Mouse (Mus musculus) megakaryocyte, embryonic 14.5 days (primary cell): Measurements from ENCODE around the gene Cdon. TPM values are rescaled to one million over a fixed set of nuclear protein-coding genes. Genes with fewer than 3 reads are reported as not detected.

Experiments used
- H3K27me3 ChIP-seq: replicated peaks from 2 replicates; pipeline ENCODE3; 2012; ENCODE audit warnings: inconsistent platforms
- H3K36me3 ChIP-seq: replicated peaks from 2 replicates; pipeline ENCODE3; 2012; ENCODE audit warnings: low read length, inconsistent platforms, mixed read lengths
- H3K4me1 ChIP-seq: 2 replicates; pipeline ENCODE4 v1.6.1; 2012; ENCODE audit warnings: inconsistent platforms
- H3K4me3 ChIP-seq: replicated peaks from 2 replicates; pipeline ENCODE3; 2012; ENCODE audit warnings: moderate library complexity, mild to moderate bottlenecking, inconsistent platforms
- H3K9me3 ChIP-seq: 2 replicates; pipeline ENCODE4 v1.6.1; 2012; ENCODE audit warnings: inconsistent platforms
- FLI1 ChIP-seq: IDR thresholded peaks from 2 replicates; pipeline ENCODE4 v1.6.1; 2012; ENCODE audit warnings: low read length, inconsistent platforms, mixed read lengths
- GATA1 ChIP-seq: IDR thresholded peaks from 3 replicates; pipeline ENCODE4 v1.6.1; 2012; ENCODE audit warnings: mixed read lengths, low read length, inconsistent platforms, borderline replicate concordance
- polyA plus RNA-seq: library from polyadenylated mRNA; stranded (reverse); fragments of >175 nt; gene quantifications from 2 replicates; pipeline ENCODE4 v1.2.3, GENCODE M21; 2012; ENCODE audit warnings: low replicate concordance; ENCODE audit not compliant: insufficient read depth

Cdon gene
- polyA plus RNA-seq, 1 experiment, result not detected

DNA sequence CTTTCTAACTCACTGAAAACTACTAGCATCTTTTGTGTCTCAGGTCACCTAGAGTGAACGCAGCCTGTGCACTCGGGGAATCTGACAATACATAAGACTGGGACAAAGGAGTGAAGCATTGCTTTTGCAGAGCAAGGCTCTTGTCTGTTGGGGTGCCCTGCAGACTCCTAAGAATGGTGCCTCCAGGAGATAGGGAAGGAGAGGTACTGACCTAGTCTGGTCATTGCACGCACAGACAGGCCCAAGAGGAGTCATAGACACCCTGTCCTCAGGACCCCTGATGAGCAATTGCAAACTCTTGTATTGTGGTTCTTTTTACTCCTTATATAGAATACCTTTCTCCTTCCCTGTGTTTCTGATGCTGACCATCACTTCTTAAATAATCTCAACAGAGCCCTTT is 13.4 kb downstream of the Cdon start:
- TF ChIP-seq FLI1, result no peak
- TF ChIP-seq GATA1, result no peak
- Histone ChIP-seq H3K4me1 (no peaks in the 10 kb centered on the region), H3K27me3 (peaks cover 6% of the 10 kb centered on the region), H3K36me3 (no peaks in the 10 kb centered on the region), H3K4me3 (no peak overlapping the region), H3K9me3 (no peaks in the 10 kb centered on the region)

DNA sequence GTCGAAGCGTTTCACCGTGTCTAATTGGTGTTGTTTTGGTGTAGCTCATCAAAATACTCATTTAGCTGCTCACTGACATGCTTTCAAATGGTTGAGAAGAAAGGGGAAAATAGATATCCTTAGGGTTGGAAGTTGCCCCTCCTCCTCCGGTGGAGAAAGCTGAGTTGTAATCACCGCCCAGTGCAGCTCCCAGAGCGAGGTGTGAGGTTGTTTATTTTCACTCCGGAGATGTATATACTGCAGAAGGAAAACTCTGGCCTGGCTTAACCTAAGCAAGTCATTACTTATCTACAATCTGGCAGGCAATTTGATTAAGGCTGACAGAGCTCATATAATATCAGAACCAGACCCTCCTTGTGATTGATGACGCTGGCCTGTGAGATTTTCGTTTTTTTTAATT is 14.6 kb downstream of the Cdon start:
- peaks cover 6% of the 10 kb centered on the region for H3K27me3 ChIP-seq
- no peaks in the 10 kb centered on the region for H3K36me3 ChIP-seq
- H3K4me3 ChIP-seq, result no peak overlapping the region
- TF ChIP-seq FLI1 (no peak), GATA1 (no peak)
- no peaks in the 10 kb centered on the region for H3K4me1 ChIP-seq
- H3K9me3 ChIP-seq, result no peaks in the 10 kb centered on the region

DNA sequence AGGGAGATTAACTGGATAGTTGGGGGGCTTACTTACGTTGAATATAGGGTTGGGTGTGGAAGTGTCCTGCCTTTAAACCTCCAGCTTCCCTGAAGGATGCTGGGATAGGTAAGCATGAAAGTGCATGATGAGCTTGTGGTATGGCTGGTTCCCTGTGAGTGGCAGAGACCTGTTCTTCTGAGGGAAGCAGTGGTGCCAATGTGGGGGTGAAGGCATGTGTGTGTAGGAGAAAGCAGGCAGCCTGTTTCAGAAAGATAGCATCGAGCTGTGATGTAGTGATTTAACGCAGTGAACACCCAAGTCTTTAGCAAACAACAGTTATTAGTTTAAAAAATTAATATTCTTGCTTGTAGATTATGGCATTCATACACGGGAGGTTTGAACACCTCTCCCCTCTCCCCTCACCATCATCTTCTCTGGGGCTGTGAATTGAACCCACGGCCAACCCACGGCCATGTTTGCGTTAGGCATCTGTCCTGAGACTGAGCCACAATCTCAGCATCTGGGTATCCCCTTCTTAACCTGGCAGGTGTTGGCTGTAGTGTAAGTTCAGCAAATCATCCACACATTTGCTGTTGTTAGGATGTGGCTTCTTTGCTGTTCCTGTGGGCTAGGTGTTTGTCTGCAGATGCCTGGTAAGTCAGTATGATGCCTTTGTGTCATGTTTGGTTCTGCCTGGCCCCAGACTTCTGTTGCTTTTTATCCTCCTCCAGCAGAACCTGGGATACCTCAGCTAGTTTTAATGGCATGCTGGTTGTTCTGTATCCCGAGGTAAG is 17.5 kb downstream of the Cdon start:
- Histone ChIP-seq H3K4me1 (no peaks in the 10 kb centered on the region), H3K27me3 (peaks cover 2% of the 10 kb centered on the region), H3K9me3 (no peaks in the 10 kb centered on the region), H3K36me3 (no peaks in the 10 kb centered on the region), H3K4me3 (no peak overlapping the region)
- TF ChIP-seq GATA1 (no peak), FLI1 (no peak)

DNA sequence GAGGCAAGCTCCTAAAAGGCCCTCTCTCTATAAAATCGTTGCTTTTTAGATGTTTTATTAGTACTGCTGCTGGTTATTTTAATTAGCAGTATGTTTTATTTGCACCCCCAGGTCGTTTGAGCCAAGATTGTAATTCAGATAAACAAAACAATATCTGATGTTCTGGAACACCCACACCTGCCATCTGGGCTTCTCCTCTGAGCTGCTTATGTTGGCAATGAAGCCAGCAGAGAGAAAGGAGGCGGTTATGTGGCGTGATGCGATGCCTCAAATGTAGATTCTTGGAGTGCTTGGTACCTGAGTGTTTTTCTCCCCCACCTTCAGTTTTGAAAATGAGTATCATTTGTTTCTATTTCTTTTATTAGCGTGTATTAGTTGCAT is 18.1 kb downstream of the Cdon start:
- H3K4me3 ChIP-seq, result no peak overlapping the region
- H3K9me3 ChIP-seq, result no peaks in the 10 kb centered on the region
- no peaks in the 10 kb centered on the region for H3K4me1 ChIP-seq
- peaks cover 2% of the 10 kb centered on the region for H3K27me3 ChIP-seq
- TF ChIP-seq FLI1 (no peak), GATA1 (no peak)
- no peaks in the 10 kb centered on the region for H3K36me3 ChIP-seq

DNA sequence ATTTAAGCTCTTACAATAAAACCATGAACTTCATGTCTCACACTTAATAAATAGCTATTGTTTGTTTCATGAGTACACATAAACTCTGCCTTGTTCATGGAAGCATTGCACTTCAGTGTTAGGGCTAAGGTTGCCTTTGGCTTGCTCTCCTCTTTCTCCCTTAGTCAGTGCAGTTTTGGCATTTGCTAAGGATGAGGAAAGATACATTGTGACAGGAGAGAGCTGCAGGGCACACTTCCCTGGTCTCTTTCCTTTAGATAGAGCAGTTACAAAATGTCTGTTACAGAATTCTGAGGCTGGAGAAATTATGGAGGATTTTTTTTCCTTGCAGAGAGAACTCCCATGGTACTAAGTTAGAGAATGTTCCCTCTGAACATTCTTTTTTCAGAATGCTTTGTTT is 18.8 kb downstream of the Cdon start:
- H3K4me1 ChIP-seq, result no peaks in the 10 kb centered on the region
- no peaks in the 10 kb centered on the region for H3K36me3 ChIP-seq
- H3K4me3 ChIP-seq, result no peak overlapping the region
- peaks cover 2% of the 10 kb centered on the region for H3K27me3 ChIP-seq
- no peaks in the 10 kb centered on the region for H3K9me3 ChIP-seq
- TF ChIP-seq GATA1 (no peak), FLI1 (no peak)

DNA sequence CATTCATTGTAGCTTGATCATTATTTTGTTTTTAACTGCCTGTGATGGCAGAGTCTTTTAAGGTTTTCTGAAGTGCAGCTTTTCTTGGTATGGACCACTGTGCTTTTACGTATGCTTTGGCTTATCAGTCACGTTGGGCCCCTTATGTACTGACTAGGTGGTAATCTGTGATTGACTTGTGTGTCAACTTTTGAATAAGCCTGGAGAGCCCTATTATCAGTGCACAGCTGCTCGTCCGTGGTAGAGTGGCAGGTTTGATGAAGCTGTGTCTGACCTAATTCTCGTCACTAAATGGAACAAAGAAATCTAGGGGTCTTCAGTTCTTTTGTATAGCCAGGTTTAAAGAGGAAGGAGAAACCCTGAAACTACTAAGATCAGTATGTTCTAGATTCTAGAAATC is 21.5 kb downstream of the Cdon start:
- peaks cover 5% of the 10 kb centered on the region for H3K27me3 ChIP-seq
- TF ChIP-seq GATA1, result no peak
- H3K36me3 ChIP-seq, result no peaks in the 10 kb centered on the region
- no peaks in the 10 kb centered on the region for H3K4me1 ChIP-seq
- H3K4me3 ChIP-seq, result no peak overlapping the region
- no peaks in the 10 kb centered on the region for H3K9me3 ChIP-seq

DNA sequence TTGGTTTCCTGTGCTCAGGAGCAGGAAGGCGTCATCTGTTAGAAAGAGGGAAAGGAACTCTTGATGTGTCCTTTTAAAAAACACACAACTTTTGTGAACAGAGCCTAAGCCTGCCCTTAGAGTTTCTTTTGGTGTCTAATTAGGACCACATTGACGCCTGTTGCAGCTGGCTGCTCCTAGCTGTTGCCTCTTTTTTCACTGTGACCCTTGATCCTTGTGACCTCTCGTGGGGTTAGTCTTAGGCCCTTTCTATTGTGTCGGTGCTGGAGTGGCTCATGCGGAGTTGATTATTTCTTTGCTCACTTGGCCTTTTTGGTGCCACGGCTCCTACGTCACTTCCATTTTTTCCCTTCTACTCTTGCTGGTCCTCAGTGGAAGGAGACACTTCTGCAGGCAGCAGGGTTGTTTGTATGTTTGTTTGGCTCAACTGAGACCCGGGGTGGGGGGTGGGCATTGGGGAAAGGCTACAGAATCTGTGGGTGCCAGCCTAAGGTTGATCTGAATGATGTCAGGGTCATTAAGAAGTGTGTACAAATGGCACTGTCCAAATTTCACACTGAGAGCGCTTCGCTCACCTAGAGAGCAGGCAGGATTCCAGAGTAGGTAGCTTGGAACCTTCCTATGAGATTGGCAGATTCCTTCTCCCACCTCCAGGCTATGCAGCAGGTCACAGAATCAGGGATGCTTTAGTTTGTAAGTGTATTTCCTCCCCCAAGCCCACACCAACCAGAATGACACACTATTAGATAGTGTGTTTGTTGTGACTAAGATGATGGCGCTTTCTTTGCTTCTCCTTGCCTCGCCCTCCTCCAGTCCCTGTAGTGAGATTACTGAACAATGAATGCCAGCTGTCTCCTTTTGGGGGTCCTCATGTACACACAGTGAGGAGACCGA is 22.9 kb downstream of the Cdon start:
- TF ChIP-seq FLI1, result no peak
- TF ChIP-seq GATA1, result no peak
- Histone ChIP-seq H3K4me1 (no peaks in the 10 kb centered on the region), H3K9me3 (no peaks in the 10 kb centered on the region), H3K4me3 (no peak overlapping the region), H3K36me3 (no peaks in the 10 kb centered on the region), H3K27me3 (peaks cover 3% of the 10 kb centered on the region)

DNA sequence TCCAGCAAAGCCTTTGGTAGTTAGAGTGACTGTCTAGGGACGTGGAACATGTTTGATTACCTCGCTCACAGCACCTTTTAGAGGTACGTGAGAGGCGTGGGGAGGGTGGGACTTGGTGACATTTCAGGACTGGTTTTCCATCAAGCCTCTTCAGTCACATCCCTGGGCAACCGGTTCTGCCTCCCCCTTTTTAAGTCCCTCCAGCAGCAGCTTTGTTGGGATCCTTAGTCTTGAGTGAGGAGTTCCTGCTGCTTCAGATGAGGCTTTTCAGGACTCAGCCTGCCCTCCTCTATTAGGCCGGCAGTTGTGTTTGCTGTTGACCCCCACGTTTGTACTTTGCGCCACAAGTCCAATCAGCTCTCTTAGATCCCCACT is 23.6 kb downstream of the Cdon start:
- TF ChIP-seq GATA1, result no peak
- H3K4me3 ChIP-seq, result no peak overlapping the region
- H3K27me3 ChIP-seq, result peaks cover 3% of the 10 kb centered on the region
- H3K4me1 ChIP-seq, result no peaks in the 10 kb centered on the region
- H3K36me3 ChIP-seq, result no peaks in the 10 kb centered on the region
- no peaks in the 10 kb centered on the region for H3K9me3 ChIP-seq

DNA sequence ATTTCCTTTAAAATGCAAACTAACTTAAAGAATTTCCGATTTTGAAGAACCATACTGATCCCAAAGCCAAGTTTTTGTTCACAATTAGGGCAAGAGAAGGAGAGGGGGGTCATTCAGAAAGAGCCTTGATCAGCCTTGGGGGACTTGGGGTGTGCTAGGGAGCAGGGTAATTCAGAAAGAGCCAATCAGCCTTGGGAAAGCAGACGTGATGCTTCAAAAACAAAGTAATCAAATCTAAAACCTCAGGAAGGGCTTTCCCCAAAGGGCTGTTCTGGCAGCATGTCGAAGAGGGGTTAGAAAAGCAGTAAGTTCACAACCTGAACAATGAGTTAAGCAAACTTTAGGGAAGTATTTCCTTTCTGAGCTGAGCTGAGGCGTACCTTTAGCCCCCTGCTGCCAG is 26.0 kb downstream of the Cdon start:
- peaks cover 3% of the 10 kb centered on the region for H3K27me3 ChIP-seq
- no peak for TF ChIP-seq FLI1
- no peak for TF ChIP-seq GATA1
- no peaks in the 10 kb centered on the region for H3K36me3 ChIP-seq
- no peaks in the 10 kb centered on the region for H3K4me1 ChIP-seq
- no peaks in the 10 kb centered on the region for H3K9me3 ChIP-seq
- no peak overlapping the region for H3K4me3 ChIP-seq

DNA sequence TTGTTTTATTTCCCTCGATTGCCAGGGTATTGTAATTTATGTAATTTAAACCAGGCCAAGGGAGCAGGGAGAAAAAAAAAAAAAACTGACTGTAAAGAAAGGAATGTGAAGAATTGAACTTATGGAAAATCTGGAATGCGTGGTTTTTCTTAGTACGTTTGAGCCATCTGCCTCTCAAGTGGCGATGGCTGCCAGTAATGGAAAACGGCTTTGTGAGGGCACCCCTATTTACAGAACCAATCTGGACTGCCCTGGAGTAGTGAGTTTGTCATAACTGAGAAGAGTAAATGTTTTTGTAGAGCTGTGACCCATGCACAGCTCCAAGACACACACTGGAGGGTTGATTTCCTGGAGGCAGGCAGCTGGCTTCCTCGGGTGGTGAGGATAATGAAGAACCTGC is 32.4 kb downstream of the Cdon start:
- TF ChIP-seq FLI1 (no peak), GATA1 (no peak)
- no peaks in the 10 kb centered on the region for H3K36me3 ChIP-seq

More for the DNA sequence above, 32.4 kb downstream of the Cdon start:
- Histone ChIP-seq H3K4me3 (no peak overlapping the region), H3K9me3 (no peaks in the 10 kb centered on the region), H3K27me3 (no peaks in the 10 kb centered on the region), H3K4me1 (peaks cover 3% of the 10 kb centered on the region; the same call in 1 of the 2 replicates)
